10 mouse cellular contexts compared by ENCODE assay signal in genomic region chr11:95012075-95012474, GRCm38 (mm10). TPM values are rescaled to one million over a fixed set of nuclear protein-coding genes. Genes with fewer than 3 reads are reported as not detected.
DNase-seq lines count a peak whose midpoint lies in the region; ATAC-seq and TF ChIP-seq lines count a peak whose summit lies in the region.
"Had no signal": no experiment of that assay in that cellular context is flagged by ENCODE, and none has a peak within 500 bp of the region (broad histone marks: within the 10 kb centered on the region; RNA-seq: fewer than 3 reads in every experiment).

No protein-coding gene starts in this region.

- H3K4me3 ChIP-seq in lung, embryonic 14.5 days (ENCODE audit: low read depth, low read length) = peak overlapping the region; percentile 72
- H3K4me3 ChIP-seq in lung, adult 2 months (replicated peaks; ENCODE audit: extremely low read depth, low read depth, low read length) = no peak overlapping the region
- H3K4me3 ChIP-seq in hindbrain, embryonic 11.5 days (ENCODE audit: low read depth, low read length) = peak overlapping the region; percentile 76
- H3K4me3 ChIP-seq in stomach, embryonic 15.5 days (replicated peaks) = peak overlapping the region; percentile 71; the same call in 1 of the 2 replicates
- H3K4me3 ChIP-seq in left cerebral cortex, adult 2 months = no peak overlapping the region

- no peak for TF ChIP-seq CTCF in lung, embryonic 14.5 days (IDR thresholded peaks at IDR 0.05; ENCODE audit: low read depth)
- no peak for TF ChIP-seq CTCF in lung, adult 2 months (IDR thresholded peaks at IDR 0.05; ENCODE audit: insufficient read depth, low read length)
- no peak for TF ChIP-seq CTCF in left cerebral cortex, adult 2 months (IDR thresholded peaks at IDR 0.05)

- H3K27me3 ChIP-seq in lung, embryonic 14.5 days (ENCODE audit: insufficient read depth, low read length) = no peaks in the 10 kb centered on the region
- no peaks in the 10 kb centered on the region for H3K27me3 ChIP-seq in hindbrain, embryonic 11.5 days (ENCODE audit: control insufficient read depth, insufficient read depth, low read length)
- no peaks in the 10 kb centered on the region for H3K27me3 ChIP-seq in stomach, embryonic 15.5 days (replicated peaks)

- peaks cover 24% of the 10 kb centered on the region; the same call in 1 of the 2 replicates for H3K36me3 ChIP-seq in lung, embryonic 14.5 days (ENCODE audit: insufficient read depth)
- H3K36me3 ChIP-seq in hindbrain, embryonic 11.5 days (ENCODE audit: control insufficient read depth, insufficient read depth, low read length) = peaks cover 4% of the 10 kb centered on the region; the same call in 1 of the 2 replicates
- no peaks in the 10 kb centered on the region for H3K36me3 ChIP-seq in stomach, embryonic 15.5 days

- peaks cover 18% of the 10 kb centered on the region; the same call in 1 of the 2 replicates for H3K4me1 ChIP-seq in lung, embryonic 14.5 days (ENCODE audit: insufficient read depth)
- H3K4me1 ChIP-seq in lung, adult 2 months (ENCODE audit: control insufficient read depth, insufficient read depth, low read length) = peaks cover 4% of the 10 kb centered on the region
- H3K4me1 ChIP-seq in hindbrain, embryonic 11.5 days (replicated peaks; ENCODE audit: control insufficient read depth, insufficient read depth, low read length) = 0 out of 2 replicates have a peak, but pooled peaks cover 6% of the 10 kb centered on the region
- H3K4me1 ChIP-seq in stomach, embryonic 15.5 days = peaks cover 36% of the 10 kb centered on the region

- TF ChIP-seq POLR2A in lung, adult 2 months (IDR thresholded peaks at IDR 0.05; ENCODE audit: borderline replicate concordance, extremely low read depth, low read depth, low read length) = no peak

- WGBS in lung, embryonic 14.5 days = 38% methylated on average over 3 of the region's 3 CpGs
- 43% methylated on average over 3 of the region's 3 CpGs for WGBS in lung, adult 2 months
- WGBS in hindbrain, embryonic 11.5 days = 67% methylated on average over 3 of the region's 3 CpGs
- WGBS in stomach, embryonic 15.5 days = 39% methylated on average over 3 of the region's 3 CpGs

- no peak for DNase-seq in lung, embryonic 14.5 days
- DNase-seq in lung, adult 2 months = no peak
- no peak for DNase-seq in hindbrain, embryonic 11.5 days (ENCODE audit: low spot score)
- DNase-seq in left cerebral cortex, adult 9 months (ENCODE audit: low spot score in 2 of 2) = no peak
- no peak for DNase-seq in left cerebral cortex, adult 2 months (ENCODE audit: extremely low spot score in 1 of 2, low spot score in 2 of 2)
- no peak for DNase-seq in left cerebral cortex, adult 18-20 months (ENCODE audit: low spot score in 2 of 2)
- DNase-seq: cerebellum, adult 11 months had no signal

- H3K27ac ChIP-seq in lung, embryonic 14.5 days (ENCODE audit: low read depth) = peak overlapping the region; percentile 3
- no peak overlapping the region for H3K27ac ChIP-seq in hindbrain, embryonic 11.5 days (ENCODE audit: low read depth, low read length)
- peak overlapping the region; percentile 9; the same call in 1 of the 2 replicates for H3K27ac ChIP-seq in stomach, embryonic 15.5 days
- no peak overlapping the region for H3K27ac ChIP-seq in left cerebral cortex, adult 2 months

- intact Hi-C loops in left cerebral cortex, adult 2 months (cut with DNase I) = no loop called here

- H3K9me3 ChIP-seq in lung, embryonic 14.5 days (ENCODE audit: low read depth, low read length) = no peaks in the 10 kb centered on the region
- H3K9me3 ChIP-seq in hindbrain, embryonic 11.5 days (ENCODE audit: control insufficient read depth, low read length) = no peaks in the 10 kb centered on the region
- no peaks in the 10 kb centered on the region for H3K9me3 ChIP-seq in stomach, embryonic 15.5 days

- H3K4me2 ChIP-seq in lung, embryonic 14.5 days = peak overlapping the region; percentile 87
- peak overlapping the region; percentile 74 for H3K4me2 ChIP-seq in hindbrain, embryonic 11.5 days (replicated peaks; ENCODE audit: low read depth, low read length)
- H3K4me2 ChIP-seq in stomach, embryonic 15.5 days = peak overlapping the region; percentile 83

- ATAC-seq in lung, embryonic 14.5 days (ENCODE audit: insufficient read depth) = no peak
- no peak for ATAC-seq in hindbrain, embryonic 11.5 days (ENCODE audit: low FRiP score)
- 0 out of 2 replicates have a peak, but pooled peaks have one; percentile 24 for ATAC-seq in megakaryocyte, adult 5-6 weeks (ENCODE audit: poor library complexity, severe bottlenecking)
- peak; percentile 88 for ATAC-seq in stomach, embryonic 15.5 days (ENCODE audit: insufficient read depth, low FRiP score, low read depth)

- peak overlapping the region; percentile 18 for H3K9ac ChIP-seq in lung, embryonic 14.5 days
- H3K9ac ChIP-seq in hindbrain, embryonic 11.5 days (ENCODE audit: low read depth, low read length) = 0 out of 2 replicates have a peak overlapping the region, but pooled peaks have one; percentile 58
- H3K9ac ChIP-seq in stomach, embryonic 15.5 days = no peak overlapping the region

RNA-seq across cellular contexts. Expression of gene Samd14, which starts 2.4 kb away (rescaled TPM):
- 22.7 and 24.5 TPM in 2 replicates for polyA plus RNA-seq in lung, embryonic 14.5 days (2014; fragmentation: Nextera tagmentation; extraction: Ambion mirVana)
- polyA plus RNA-seq in lung, adult 2 months (2012; rRNA removed) = 5.9 and 7.0 TPM in 2 replicates
- 46.1 and 47.6 TPM in 2 replicates for polyA plus RNA-seq in hindbrain, embryonic 11.5 days (2014; fragmentation: Nextera tagmentation; extraction: Ambion mirVana)
- 0.74 and 1.0 TPM in 2 replicates for total RNA-seq in megakaryocyte, adult 5-6 weeks (2015)
- 0.18 and 0.69 TPM in 2 replicates for total RNA-seq in megakaryocyte, adult 5-6 weeks (2017)
- 19.8 and 21.1 TPM in 2 replicates for polyA plus RNA-seq in stomach, embryonic 15.5 days (2015; fragmentation: Nextera tagmentation; extraction: Ambion mirVana)
- 10 to 100 TPM; 25.1 to 30.1 TPM for total RNA-seq in left cerebral cortex, adult 2 months (2021)
- total RNA-seq in left cerebral cortex, adult 18-20 months (2021) = 10 to 100 TPM; 25.8 to 33.7 TPM

RNA-seq across cellular contexts. Expression of gene Ppp1r9b, which starts 21.2 kb away (rescaled TPM):
- 13.0 and 14.3 TPM in 2 replicates for polyA plus RNA-seq in lung, embryonic 14.5 days (2014; fragmentation: Nextera tagmentation; extraction: Ambion mirVana)
- 58.7 and 67.7 TPM in 2 replicates for polyA plus RNA-seq in lung, adult 2 months (2012; rRNA removed)
- polyA plus RNA-seq in hindbrain, embryonic 11.5 days (2014; fragmentation: Nextera tagmentation; extraction: Ambion mirVana) = 12.4 and 16.2 TPM in 2 replicates
- 73.7 and 76.7 TPM in 2 replicates for total RNA-seq in megakaryocyte, adult 5-6 weeks (2015)
- 155 and 158 TPM in 2 replicates for total RNA-seq in megakaryocyte, adult 5-6 weeks (2017)
- 10.3 TPM in 2 replicates for polyA plus RNA-seq in stomach, embryonic 15.5 days (2015; fragmentation: Nextera tagmentation; extraction: Ambion mirVana)
- 100 to 1,000 TPM; 709 to 735 TPM for total RNA-seq in left cerebral cortex, adult 2 months (2021)
- total RNA-seq in left cerebral cortex, adult 18-20 months (2021) = 100 to 1,000 TPM; 737 to 747 TPM

RNA-seq across cellular contexts. Expression of gene Pdk2, which starts 29.1 kb away (rescaled TPM):
- polyA plus RNA-seq in lung, embryonic 14.5 days (2014; fragmentation: Nextera tagmentation; extraction: Ambion mirVana) = 24.5 and 27.4 TPM in 2 replicates
- 53.0 and 67.3 TPM in 2 replicates for polyA plus RNA-seq in lung, adult 2 months (2012; rRNA removed)
- 12.5 and 13.0 TPM in 2 replicates for polyA plus RNA-seq in hindbrain, embryonic 11.5 days (2014; fragmentation: Nextera tagmentation; extraction: Ambion mirVana)
- total RNA-seq in megakaryocyte, adult 5-6 weeks (2015) = 4.5 and 6.3 TPM in 2 replicates
- 0.73 and 1.7 TPM in 2 replicates for total RNA-seq in megakaryocyte, adult 5-6 weeks (2017)
- 30.2 and 35.1 TPM in 2 replicates for polyA plus RNA-seq in stomach, embryonic 15.5 days (2015; fragmentation: Nextera tagmentation; extraction: Ambion mirVana)
- 100 to 1,000 TPM; 109 to 112 TPM for total RNA-seq in left cerebral cortex, adult 2 months (2021)
- total RNA-seq in left cerebral cortex, adult 18-20 months (2021) = 100 to 1,000 TPM; 116 to 128 TPM

RNA-seq across cellular contexts. Expression of gene Sgca, which starts 35.9 kb away (rescaled TPM):
- 0.35 TPM in 1 of 2 replicates, not detected in the other for polyA plus RNA-seq in lung, embryonic 14.5 days (2014; fragmentation: Nextera tagmentation; extraction: Ambion mirVana)
- polyA plus RNA-seq in lung, adult 2 months (2012; rRNA removed) = 19.9 and 54.4 TPM in 2 replicates
- 0.11 and 0.29 TPM in 2 replicates for polyA plus RNA-seq in hindbrain, embryonic 11.5 days (2014; fragmentation: Nextera tagmentation; extraction: Ambion mirVana)
- not detected in 2 replicates for total RNA-seq in megakaryocyte, adult 5-6 weeks (2015)
- not detected in 2 replicates for total RNA-seq in megakaryocyte, adult 5-6 weeks (2017)
- 0.17 and 0.27 TPM in 2 replicates for polyA plus RNA-seq in stomach, embryonic 15.5 days (2015; fragmentation: Nextera tagmentation; extraction: Ambion mirVana)
- total RNA-seq in left cerebral cortex, adult 2 months (2021) = under 1 TPM in 1 of 2 experiments, not detected in 1; 0.35 TPM
- not detected for total RNA-seq in left cerebral cortex, adult 18-20 months (2021)

RNA-seq across cellular contexts. Expression of gene Hils1, which starts 44.7 kb away (rescaled TPM):
- not detected in 2 replicates for polyA plus RNA-seq in lung, embryonic 14.5 days (2014; fragmentation: Nextera tagmentation; extraction: Ambion mirVana)
- not detected in 2 replicates for polyA plus RNA-seq in lung, adult 2 months (2012; rRNA removed)
- polyA plus RNA-seq in hindbrain, embryonic 11.5 days (2014; fragmentation: Nextera tagmentation; extraction: Ambion mirVana) = not detected in 2 replicates
- total RNA-seq in megakaryocyte, adult 5-6 weeks (2015) = not detected in 2 replicates
- not detected in 2 replicates for total RNA-seq in megakaryocyte, adult 5-6 weeks (2017)
- polyA plus RNA-seq in stomach, embryonic 15.5 days (2015; fragmentation: Nextera tagmentation; extraction: Ambion mirVana) = not detected in 2 replicates
- total RNA-seq in left cerebral cortex, adult 2 months (2021) = not detected
- not detected for total RNA-seq in left cerebral cortex, adult 18-20 months (2021)
- total RNA-seq: heart, postnatal 25 days had no signal

Comparison
In these comparisons a context has a peak if more than half of its experiments do, and no peak if none do; other contexts are left out.
1. H3K4me3 ChIP-seq: peak in lung, embryonic 14.5 days (single experiment), hindbrain, embryonic 11.5 days (single experiment) and stomach, embryonic 15.5 days (single experiment); none in lung, adult 2 months (single experiment) and left cerebral cortex, adult 2 months (single experiment).
2. ATAC-seq: peak in megakaryocyte, adult 5-6 weeks (single experiment) and stomach, embryonic 15.5 days (single experiment); none in lung, embryonic 14.5 days (single experiment) and hindbrain, embryonic 11.5 days (single experiment).
3. H3K27ac ChIP-seq: peak in lung, embryonic 14.5 days (single experiment) and stomach, embryonic 15.5 days (single experiment); none in hindbrain, embryonic 11.5 days (single experiment) and left cerebral cortex, adult 2 months (single experiment).
4. Peak in every context shown above with its lines, with median percentiles within 50 percentile points of each other: H3K4me2 ChIP-seq.